Mouse (Mus musculus) lung, postnatal 4 days (tissue): ENCODE measurements around the gene Naaa.

Source experiments
- DNase-seq, 2 experiments: peaks; one replicate each; pipeline ENCODE4 v3.0.0; 2021

Naaa gene

GRCm38 (mm10) chr5:92210205-92210604, 67.8 kb downstream of the Naaa start:
- DNase-seq = no peak
